Mouse (Mus musculus) thymus, postnatal 4 days (tissue): Measurements from ENCODE around the gene Rgs17.
"Not testable (repeated sequence)": the region's sequence is repeated elsewhere in the genome, so short reads cannot be mapped to it uniquely, and the experiment has no call there.

Experiments
- DNase-seq: peaks from one replicate; pipeline ENCODE4 v3.0.0; 2021

Gene Rgs17

GRCm38 (mm10) chr10:5922294-5922828, at the start of gene Rgs17:
TSS of gene Rgs17 (minus strand) at chr10:5922400.
- DNase-seq: peak; percentile 24

GRCm38 (mm10) chr10:5967655-5968054, 45.5 kb upstream of the Rgs17 start:
- DNase-seq: no peak

- DNase-seq: not testable (repeated sequence)
These were observed 31.6 kb upstream of the Rgs17 start for GRCm38 (mm10) chr10:5953787-5954186.

GRCm38 (mm10) chr10:5924261-5924660, 2.1 kb upstream of the Rgs17 start:
- no peak for DNase-seq

- no peak for DNase-seq
These were observed 896 bp upstream of the Rgs17 start for GRCm38 (mm10) chr10:5923096-5923495.

- no peak for DNase-seq
These were observed 429 bp downstream of the Rgs17 start for GRCm38 (mm10) chr10:5921771-5922170.

GRCm38 (mm10) chr10:5921031-5921551, 1.1 kb downstream of the Rgs17 start:
- DNase-seq: no peak

GRCm38 (mm10) chr10:5904399-5904798, 17.8 kb downstream of the Rgs17 start:
- DNase-seq: no peak

- DNase-seq: no peak
These were observed 20.4 kb downstream of the Rgs17 start for GRCm38 (mm10) chr10:5901777-5902176.

GRCm38 (mm10) chr10:5900731-5901130, 21.5 kb downstream of the Rgs17 start:
- no peak for DNase-seq

- DNase-seq: no peak
These were observed 45.1 kb downstream of the Rgs17 start for GRCm38 (mm10) chr10:5877106-5877505.

GRCm38 (mm10) chr10:5871081-5871480, 51.1 kb downstream of the Rgs17 start:
- DNase-seq: no peak

GRCm38 (mm10) chr10:5867981-5868552, 54.1 kb downstream of the Rgs17 start:
- no peak for DNase-seq

GRCm38 (mm10) chr10:5865996-5866395, 56.2 kb downstream of the Rgs17 start:
- DNase-seq: no peak

GRCm38 (mm10) chr10:5862669-5863068, 59.5 kb downstream of the Rgs17 start:
- peak; percentile 10 for DNase-seq

GRCm38 (mm10) chr10:5860849-5861248, 61.4 kb downstream of the Rgs17 start:
- no peak for DNase-seq

- peak; percentile 67 for DNase-seq
These were observed 62.5 kb downstream of the Rgs17 start for GRCm38 (mm10) chr10:5859729-5860128.

- no peak for DNase-seq
These were observed 64.1 kb downstream of the Rgs17 start for GRCm38 (mm10) chr10:5857996-5858549.

GRCm38 (mm10) chr10:5853290-5853868, 68.8 kb downstream of the Rgs17 start:
- DNase-seq: no peak

GRCm38 (mm10) chr10:5846939-5847338, 75.3 kb downstream of the Rgs17 start:
- DNase-seq: no peak

GRCm38 (mm10) chr10:5841369-5841768, 80.8 kb downstream of the Rgs17 start:
- peak; percentile 83 for DNase-seq

GRCm38 (mm10) chr10:5826336-5827025, 95.7 kb downstream of the Rgs17 start:
- DNase-seq: no peak

GRCm38 (mm10) chr10:5824779-5825178, 97.4 kb downstream of the Rgs17 start:
- DNase-seq: peak; percentile 31
